Mouse (Mus musculus): Measurements from ENCODE around the gene Ctf2. TPM values are rescaled to one million over a fixed set of nuclear protein-coding genes. Genes with fewer than 3 reads are reported as not detected.

The Ctf2 gene
- polyA plus RNA-seq, 1 experiment from 2014 or later, result 0.13 TPM

DNA sequence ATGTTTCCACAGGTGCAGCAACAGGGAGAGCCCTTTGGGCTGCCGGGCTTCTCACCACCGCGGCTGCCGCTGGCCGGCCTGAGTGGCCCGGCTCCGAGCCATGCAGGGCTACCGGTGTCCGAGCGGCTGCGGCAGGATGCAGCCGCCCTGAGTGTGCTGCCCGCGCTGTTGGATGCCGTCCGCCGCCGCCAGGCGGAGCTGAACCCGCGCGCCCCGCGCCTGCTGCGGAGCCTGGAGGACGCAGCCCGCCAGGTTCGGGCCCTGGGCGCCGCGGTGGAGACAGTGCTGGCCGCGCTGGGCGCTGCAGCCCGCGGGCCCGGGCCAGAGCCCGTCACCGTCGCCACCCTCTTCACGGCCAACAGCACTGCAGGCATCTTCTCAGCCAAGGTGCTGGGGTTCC lies 15.0 kb downstream of the Ctf2 start:
- 0 out of 2 replicates have a peak, but pooled peaks cover 1% of the 10 kb centered on the region for H3K4me1 ChIP-seq (replicated peaks; ENCODE audit: control insufficient read depth, insufficient read depth)
- WGBS, result 6% methylated on average over 41 of the region's 41 CpGs
- peak; percentile 77 for DNase-seq (ENCODE audit: low spot score)
- TF ChIP-seq EP300 (optimal IDR thresholded peaks at IDR 0.05) (no peak), CTCF (IDR thresholded peaks at IDR 0.05; ENCODE audit: low read depth) (peak; percentile 72)
- H3K9me3 ChIP-seq (ENCODE audit: control insufficient read depth, low read length), result no peaks in the 10 kb centered on the region
- no peaks in the 10 kb centered on the region for H3K27me3 ChIP-seq (ENCODE audit: control insufficient read depth, insufficient read depth, low read length)
- H3K9ac ChIP-seq (ENCODE audit: low read length), result peak overlapping the region; percentile 36
- H3K27ac ChIP-seq (replicated peaks), result no peak overlapping the region
- peak overlapping the region; percentile 26 for H3K4me3 ChIP-seq (ENCODE audit: low read depth, low read length)
- peak overlapping the region; percentile 46 for H3K4me2 ChIP-seq (replicated peaks; ENCODE audit: low read depth)
- no peaks in the 10 kb centered on the region; the same call in 1 of the 2 replicates for H3K36me3 ChIP-seq (ENCODE audit: control insufficient read depth, insufficient read depth, low read length)
- ATAC-seq (ENCODE audit: low FRiP score, low TSS enrichment), result peak; percentile 67

- Histone ChIP-seq H3K9ac (ENCODE audit: low read length) (no peak overlapping the region), H3K9me3 (ENCODE audit: control insufficient read depth, low read length) (no peaks in the 10 kb centered on the region), H3K36me3 (ENCODE audit: control insufficient read depth, insufficient read depth, low read length) (no peaks in the 10 kb centered on the region; the same call in 1 of the 2 replicates), H3K27me3 (ENCODE audit: control insufficient read depth, insufficient read depth, low read length) (no peaks in the 10 kb centered on the region), H3K4me2 (replicated peaks; ENCODE audit: low read depth) (no peak overlapping the region), H3K4me3 (ENCODE audit: low read depth, low read length) (no peak overlapping the region), H3K27ac (replicated peaks) (no peak overlapping the region), H3K4me1 (replicated peaks; ENCODE audit: control insufficient read depth, insufficient read depth) (peaks cover 6% of the 10 kb centered on the region; the same call in 1 of the 2 replicates)
- no peak for ATAC-seq (ENCODE audit: low FRiP score, low TSS enrichment)
- no peak for DNase-seq (ENCODE audit: low spot score)
- TF ChIP-seq EP300 (optimal IDR thresholded peaks at IDR 0.05) (no peak), CTCF (IDR thresholded peaks at IDR 0.05; ENCODE audit: low read depth) (no peak)
- 70% methylated on average over 4 of the region's 4 CpGs for WGBS
Observed at GRCm38 (mm10) chr7:127714816-127715215, 17.1 kb downstream of the Ctf2 start.

- no peak for TF ChIP-seq CTCF (IDR thresholded peaks at IDR 0.05; ENCODE audit: low read depth)
- TF ChIP-seq EP300 (optimal IDR thresholded peaks at IDR 0.05), result no peak
- 1% methylated on average over 28 of the region's 28 CpGs for WGBS
- peaks cover 6% of the 10 kb centered on the region; the same call in 1 of the 2 replicates for H3K4me1 ChIP-seq (replicated peaks; ENCODE audit: control insufficient read depth, insufficient read depth)
Observed at GRCm38 (mm10) chr7:127712461-127713385, 19.2 kb downstream of the Ctf2 start, which contains the start of gene Ctf1. Gene Ctf1, plus strand, starts transcription at chr7:127712736.

GRCm38 (mm10) chr7:127711456-127711855 lies 20.5 kb downstream of the Ctf2 start:
- peak overlapping the region; percentile 91 for H3K27ac ChIP-seq (replicated peaks)
- no peak overlapping the region for H3K9ac ChIP-seq (ENCODE audit: low read length)
- no peaks in the 10 kb centered on the region for H3K9me3 ChIP-seq (ENCODE audit: control insufficient read depth, low read length)
- H3K4me3 ChIP-seq (ENCODE audit: low read depth, low read length), result no peak overlapping the region
- ATAC-seq (ENCODE audit: low FRiP score, low TSS enrichment), result no peak
- H3K27me3 ChIP-seq (ENCODE audit: control insufficient read depth, insufficient read depth, low read length), result no peaks in the 10 kb centered on the region
- DNase-seq (ENCODE audit: low spot score), result no peak
- H3K4me1 ChIP-seq (replicated peaks; ENCODE audit: control insufficient read depth, insufficient read depth), result peaks cover 6% of the 10 kb centered on the region; the same call in 1 of the 2 replicates
- TF ChIP-seq CTCF (IDR thresholded peaks at IDR 0.05; ENCODE audit: low read depth), result no peak
- TF ChIP-seq EP300 (optimal IDR thresholded peaks at IDR 0.05), result no peak
- 51% methylated on average over 3 of the region's 3 CpGs for WGBS
- H3K36me3 ChIP-seq (ENCODE audit: control insufficient read depth, insufficient read depth, low read length), result no peaks in the 10 kb centered on the region; the same call in 1 of the 2 replicates
- no peak overlapping the region for H3K4me2 ChIP-seq (replicated peaks; ENCODE audit: low read depth)

More at GRCm38 (mm10) chr7:127712461-127713385, 19.2 kb downstream of the Ctf2 start, which contains the start of gene Ctf1:
- Histone ChIP-seq H3K36me3 (ENCODE audit: control insufficient read depth, insufficient read depth, low read length) (no peaks in the 10 kb centered on the region; the same call in 1 of the 2 replicates), H3K4me2 (replicated peaks; ENCODE audit: low read depth) (peak within 1 kb of the TSS; percentile 62), H3K9me3 (ENCODE audit: control insufficient read depth, low read length) (no peaks in the 10 kb centered on the region), H3K27me3 (ENCODE audit: control insufficient read depth, insufficient read depth, low read length) (no peaks in the 10 kb centered on the region), H3K9ac (ENCODE audit: low read length) (peak within 1 kb of the TSS; percentile 58), H3K4me3 (ENCODE audit: low read depth, low read length) (peak within 1 kb of the TSS; percentile 36), H3K27ac (replicated peaks) (peak within 1 kb of the TSS; percentile 91)
- ATAC-seq (ENCODE audit: low FRiP score, low TSS enrichment) (peak; percentile 63), DNase-seq (ENCODE audit: low spot score) (peak; percentile 82)

- ATAC-seq (ENCODE audit: low FRiP score, low TSS enrichment), result no peak
- DNase-seq (ENCODE audit: low spot score), result no peak
- Histone ChIP-seq H3K36me3 (ENCODE audit: control insufficient read depth, insufficient read depth, low read length) (no peaks in the 10 kb centered on the region; the same call in 1 of the 2 replicates), H3K9ac (ENCODE audit: low read length) (no peak overlapping the region), H3K4me2 (replicated peaks; ENCODE audit: low read depth) (no peak overlapping the region), H3K9me3 (ENCODE audit: control insufficient read depth, low read length) (no peaks in the 10 kb centered on the region), H3K27ac (replicated peaks) (peak overlapping the region; percentile 91; the same call in 1 of the 2 replicates), H3K4me3 (ENCODE audit: low read depth, low read length) (no peak overlapping the region), H3K4me1 (replicated peaks; ENCODE audit: control insufficient read depth, insufficient read depth) (peaks cover 6% of the 10 kb centered on the region; the same call in 1 of the 2 replicates), H3K27me3 (ENCODE audit: control insufficient read depth, insufficient read depth, low read length) (no peaks in the 10 kb centered on the region)
- 70% methylated on average over 3 of the region's 3 CpGs for WGBS
- no peak for TF ChIP-seq EP300 (optimal IDR thresholded peaks at IDR 0.05)
- TF ChIP-seq CTCF (IDR thresholded peaks at IDR 0.05; ENCODE audit: low read depth), result no peak
Observed at GRCm38 (mm10) chr7:127711031-127711430, 20.9 kb downstream of the Ctf2 start.
